Mouse (Mus musculus) left cerebral cortex, adult 9 months (tissue): Measurements from ENCODE around the gene Gm20920.
"Not testable (repeated sequence)": the region's sequence is repeated elsewhere in the genome, so short reads cannot be mapped to it uniquely, and the experiment has no call there.

ENCODE experiments used
- DNase-seq, 2 experiments: peaks; one replicate each; pipeline ENCODE4 v3.0.0; 2022; ENCODE audit warnings: low spot score in 2 of 2

Gm20920 gene

DNA sequence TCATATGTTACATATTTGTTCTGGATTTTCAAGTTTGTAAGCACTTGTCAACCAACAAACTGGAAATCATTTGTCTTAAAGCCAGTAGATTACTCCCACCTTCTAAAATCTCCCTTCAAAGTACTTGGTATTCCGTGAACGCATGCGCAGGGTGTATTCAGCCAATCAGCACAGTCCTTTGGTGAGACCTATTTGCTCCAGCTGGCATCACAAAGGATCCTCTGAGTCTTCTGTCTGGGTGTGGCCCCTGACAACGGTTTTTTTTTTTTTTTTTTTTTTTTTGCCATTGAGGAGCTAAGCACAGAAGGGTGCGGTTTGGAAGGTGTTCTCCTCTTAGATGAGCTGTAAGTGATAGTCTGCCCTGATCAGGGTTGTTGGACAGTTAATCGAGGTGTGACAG is at the start of gene Gm20920:
TSS of gene Gm20920 (plus strand) at position 301 of the 400 bp plus-strand sequence.
- not testable (repeated sequence) for DNase-seq
